Mouse (Mus musculus) intestine, embryonic 16.5 days (tissue): ENCODE measurements at regions not wholly inside any gene's neighbourhood (a gene's known extent, or its start where the extent isn't known, plus 50 kb on each side); places are given as distances from the start of the nearest gene placed in this dataset.

ENCODE experiments used
- ATAC-seq: fragments of 200-750 bp; cut with Nextera tagmentation; 2 replicates; pipeline ENCODE4 v1.8.0; 2017; ENCODE audit warnings: moderate TSS enrichment, moderate library complexity
- H3K27ac ChIP-seq: fragments of 300-500 bp; sonication (generic); 2 replicates; pipeline ENCODE4 v1.5.1; 2014; ENCODE audit warnings: mild to moderate bottlenecking, low read length
- H3K27me3 ChIP-seq: fragments of 300-500 bp; sonication (generic); replicated peaks from 2 replicates; pipeline ENCODE4 v1.6.1; 2014; ENCODE audit warnings: low read length, control low read depth, mixed read lengths; ENCODE audit not compliant: control insufficient read depth, insufficient read depth
- H3K36me3 ChIP-seq: fragments of 300-500 bp; sonication (generic); 2 replicates; pipeline ENCODE4 v1.6.1; 2014; ENCODE audit warnings: low read length, control low read depth; ENCODE audit not compliant: control insufficient read depth, insufficient read depth
- H3K4me1 ChIP-seq: fragments of 300-500 bp; sonication (generic); 2 replicates; pipeline ENCODE4 v1.6.1; 2014; ENCODE audit warnings: low read length, control low read depth, mixed read lengths; ENCODE audit not compliant: control insufficient read depth, insufficient read depth
- H3K4me2 ChIP-seq: fragments of 300-500 bp; sonication (generic); 2 replicates; pipeline ENCODE4 v1.6.1; 2014; ENCODE audit warnings: low read depth, low read length, control low read depth
- H3K4me3 ChIP-seq: fragments of 300-500 bp; sonication (generic); 2 replicates; pipeline ENCODE4 v1.5.1; 2014; ENCODE audit warnings: mild to moderate bottlenecking, low read length
- H3K9ac ChIP-seq: fragments of 300-500 bp; sonication (generic); 2 replicates; pipeline ENCODE4 v1.6.1; 2014; ENCODE audit warnings: low read depth, low read length
- H3K9me3 ChIP-seq: fragments of 300-500 bp; sonication (generic); 2 replicates; pipeline ENCODE4 v1.6.1; 2016; ENCODE audit warnings: low read length, control low read depth; ENCODE audit not compliant: control insufficient read depth
- WGBS: fragments of 180-500 bp; shearing (Covaris S2); extraction: QIAGEN DNeasy Blood & Tissue Kit; methylation state at CpG from one replicate; pipeline ENCODE4 v1.1.7; 2014; 5-methylcytosine and 5-hydroxymethylcytosine counted together

- 57% methylated on average over 3 of the region's 3 CpGs for WGBS
These were observed 1978.8 kb upstream of the A830018L16Rik start for GRCm38 (mm10) chr1:9434952-9435664.

GRCm38 (mm10) chr1:9442937-9443336, 1971.0 kb upstream of the A830018L16Rik start:
- H3K27me3 ChIP-seq, result no peaks in the 10 kb centered on the region
- no peak overlapping the region for H3K9ac ChIP-seq
- no peak overlapping the region for H3K4me3 ChIP-seq
- H3K9me3 ChIP-seq, result no peaks in the 10 kb centered on the region
- H3K36me3 ChIP-seq, result no peaks in the 10 kb centered on the region
- no peak for ATAC-seq
- H3K4me2 ChIP-seq, result no peak overlapping the region
- no peak overlapping the region for H3K27ac ChIP-seq
- H3K4me1 ChIP-seq, result no peaks in the 10 kb centered on the region

More at GRCm38 (mm10) chr1:9434952-9435664, 1978.8 kb upstream of the A830018L16Rik start:
- peak; percentile 50 for ATAC-seq
- Histone ChIP-seq H3K27me3 (no peaks in the 10 kb centered on the region), H3K27ac (no peak overlapping the region), H3K4me2 (no peak overlapping the region), H3K9me3 (no peaks in the 10 kb centered on the region), H3K36me3 (no peaks in the 10 kb centered on the region), H3K4me3 (no peak overlapping the region), H3K4me1 (no peaks in the 10 kb centered on the region), H3K9ac (no peak overlapping the region)

DNA sequence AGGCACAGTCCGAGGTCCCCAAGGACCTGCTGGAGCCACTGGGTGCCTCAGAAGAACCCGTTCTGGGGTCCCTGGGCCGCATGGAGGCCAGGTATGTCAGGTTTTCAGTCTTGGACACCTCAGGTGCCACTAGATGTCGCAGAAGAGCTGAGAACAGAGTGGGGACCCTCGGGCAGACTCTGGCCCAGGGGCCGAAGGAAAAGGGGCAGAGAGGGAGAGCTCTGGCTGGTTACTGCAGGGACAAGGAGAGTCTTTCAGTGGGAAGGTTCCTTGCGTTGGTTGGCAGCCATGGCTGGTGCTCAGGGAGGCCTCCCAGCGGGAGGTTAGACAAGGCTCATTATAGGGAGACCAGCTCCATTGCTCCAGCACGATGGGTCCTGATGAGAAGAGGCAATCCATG, 1944.4 kb upstream of the A830018L16Rik start:
- Histone ChIP-seq H3K9ac (no peak overlapping the region), H3K9me3 (no peaks in the 10 kb centered on the region), H3K4me3 (no peak overlapping the region), H3K4me1 (no peaks in the 10 kb centered on the region), H3K27me3 (no peaks in the 10 kb centered on the region), H3K27ac (no peak overlapping the region), H3K36me3 (no peaks in the 10 kb centered on the region), H3K4me2 (no peak overlapping the region)
- 48% methylated on average over 9 of the region's 9 CpGs for WGBS
- ATAC-seq, result no peak

GRCm38 (mm10) chr1:9470003-9470402, 1943.9 kb upstream of the A830018L16Rik start:
- H3K9me3 ChIP-seq, result no peaks in the 10 kb centered on the region
- no peak for ATAC-seq
- WGBS, result 63% methylated on average over 6 of the region's 6 CpGs

More at GRCm38 (mm10) chr1:9470003-9470402, 1943.9 kb upstream of the A830018L16Rik start:
- Histone ChIP-seq H3K27me3 (no peaks in the 10 kb centered on the region), H3K4me3 (no peak overlapping the region), H3K4me2 (no peak overlapping the region), H3K4me1 (no peaks in the 10 kb centered on the region), H3K27ac (no peak overlapping the region), H3K36me3 (no peaks in the 10 kb centered on the region), H3K9ac (no peak overlapping the region)
